Mouse (Mus musculus): ENCODE measurements around the gene Gtf2i.

The Gtf2i gene

DNA sequence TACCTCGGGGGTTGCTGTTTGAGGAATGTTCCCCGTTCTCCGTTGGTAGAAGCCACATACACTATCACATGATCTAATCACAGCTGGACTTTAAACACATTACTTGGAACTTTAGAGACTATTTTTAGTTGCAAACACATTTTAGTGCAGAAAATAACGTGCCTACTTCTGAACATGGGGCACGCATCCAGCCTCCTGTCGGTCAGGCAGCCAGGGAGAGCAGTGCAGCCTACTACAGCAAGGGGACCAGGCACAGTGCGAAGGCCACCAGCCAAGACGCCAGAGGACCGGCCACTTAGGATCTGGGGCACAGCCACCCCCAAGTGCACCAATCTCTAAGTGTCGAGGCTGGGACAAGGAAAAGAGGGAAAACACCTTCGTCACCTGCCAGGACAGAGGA, 39.5 kb downstream of the Gtf2i start:
- DNase-seq = no peak

DNA sequence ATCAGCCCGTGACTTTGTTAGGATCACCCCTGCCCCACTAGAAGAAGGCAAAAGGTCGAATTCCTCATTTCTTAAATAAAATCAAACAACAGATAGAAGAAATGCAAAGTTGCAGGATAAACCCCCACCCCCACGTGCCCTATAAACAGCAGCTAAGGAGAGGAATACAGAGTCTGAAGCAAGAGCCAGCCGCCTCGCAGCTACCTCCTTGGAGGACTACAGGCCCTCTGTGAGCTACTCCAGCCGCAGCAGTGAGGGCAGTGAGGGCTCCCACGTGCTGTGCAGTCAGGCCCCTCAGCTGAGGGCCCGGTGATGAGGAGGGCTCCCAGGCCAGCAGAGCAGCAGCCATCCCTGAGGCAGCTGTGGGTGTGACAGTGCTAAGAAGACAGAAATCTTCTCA, 40.8 kb downstream of the Gtf2i start:
- DNase-seq = no peak

DNA sequence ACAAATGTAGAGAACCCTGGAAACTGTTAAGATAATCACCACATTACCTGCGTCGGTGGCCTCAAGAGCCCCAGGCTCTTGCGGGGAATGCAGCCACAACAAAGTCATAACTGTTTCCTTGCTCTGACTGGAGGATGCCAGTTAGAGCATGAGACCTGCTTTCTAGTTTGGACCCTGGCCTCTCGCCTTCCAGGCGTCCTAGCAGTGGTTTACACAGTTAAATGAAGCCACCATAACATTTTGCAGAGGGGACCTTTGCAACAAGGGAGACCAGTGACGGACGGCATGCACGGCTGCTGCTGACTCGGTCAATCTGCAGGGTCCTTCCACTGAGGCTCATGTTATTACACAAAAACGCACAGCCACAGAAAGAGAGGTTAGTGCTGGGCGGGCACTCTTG, 41.8 kb downstream of the Gtf2i start:
- no peak for DNase-seq

DNA sequence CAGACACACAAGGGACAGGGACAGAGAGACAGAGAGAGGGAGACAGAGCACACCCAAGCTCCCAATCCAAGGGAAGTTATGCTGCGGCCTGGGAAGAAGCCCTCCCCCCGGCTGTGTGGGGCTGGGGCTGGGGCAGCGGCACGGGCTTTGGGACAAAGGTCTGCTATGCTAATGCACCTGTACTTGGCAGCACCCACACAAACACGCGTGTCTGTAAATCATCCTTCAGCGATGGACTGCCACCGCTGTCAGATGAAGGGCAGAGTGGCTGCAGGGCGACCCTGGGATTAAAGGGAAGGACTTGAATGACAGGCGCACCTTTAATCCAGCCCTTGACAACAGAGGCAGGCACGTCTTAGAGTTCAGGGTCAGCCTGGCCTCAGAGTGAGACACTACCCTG, 43.1 kb downstream of the Gtf2i start:
- DNase-seq = no peak

DNA sequence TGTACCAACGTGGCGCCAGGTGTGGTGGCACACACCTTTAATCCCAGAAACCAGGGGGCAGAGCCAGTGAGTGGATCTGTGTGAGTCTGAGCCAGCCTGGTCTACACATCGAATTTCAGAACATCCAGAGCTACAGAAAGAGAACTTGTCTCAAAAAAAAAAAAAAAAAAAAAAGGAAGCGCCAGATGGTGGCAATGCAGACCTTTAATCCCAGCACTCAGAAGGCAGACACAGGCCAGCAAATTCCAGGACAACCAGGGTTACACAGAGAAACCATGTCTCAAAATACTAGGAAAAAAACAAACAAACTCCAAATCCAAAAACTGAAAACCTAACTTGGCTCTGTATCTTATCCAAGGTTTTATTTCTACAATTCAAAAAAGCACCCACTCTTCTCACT, 44.0 kb downstream of the Gtf2i start:
- no peak for DNase-seq

DNA sequence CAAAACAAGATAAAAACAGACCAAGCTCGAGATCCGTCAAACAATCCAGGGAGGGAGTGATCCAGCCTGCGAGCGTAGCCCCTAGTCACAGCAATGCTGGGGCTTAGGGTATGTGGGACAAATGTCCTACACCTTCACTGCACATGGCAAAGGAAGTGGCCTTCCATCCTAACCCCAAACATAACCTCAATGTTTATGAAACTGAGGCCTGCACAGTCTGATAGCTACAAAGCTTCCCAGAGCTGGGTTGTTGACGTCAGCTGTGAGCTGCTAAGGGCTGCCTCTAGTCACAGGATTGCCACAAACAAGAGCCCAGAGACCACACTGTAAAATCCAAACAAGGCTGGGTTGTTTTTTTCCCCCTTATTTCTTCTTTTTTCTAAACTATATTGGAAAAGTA, 44.8 kb downstream of the Gtf2i start:
- DNase-seq = peak; percentile 35 to 59

DNA sequence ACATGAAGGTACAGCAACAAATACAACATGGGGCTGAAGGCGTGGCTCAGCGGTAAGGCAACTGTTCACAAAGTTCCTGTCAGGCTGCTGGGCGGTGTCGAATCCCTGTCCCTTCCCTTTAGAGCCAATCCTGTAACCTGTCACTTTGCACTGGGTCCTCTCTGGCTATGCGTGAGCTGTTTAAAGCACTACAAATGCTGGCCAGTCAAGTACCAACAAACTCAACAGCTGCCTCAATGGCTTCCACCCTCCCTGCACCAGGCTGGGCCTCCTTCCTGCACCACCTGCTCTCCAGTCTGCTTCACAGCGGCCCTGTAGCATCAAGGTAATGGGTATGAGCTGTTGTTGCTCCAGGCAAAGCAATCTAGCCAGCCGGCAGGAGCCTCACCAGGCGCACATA, 45.8 kb downstream of the Gtf2i start:
- no peak for DNase-seq

DNA sequence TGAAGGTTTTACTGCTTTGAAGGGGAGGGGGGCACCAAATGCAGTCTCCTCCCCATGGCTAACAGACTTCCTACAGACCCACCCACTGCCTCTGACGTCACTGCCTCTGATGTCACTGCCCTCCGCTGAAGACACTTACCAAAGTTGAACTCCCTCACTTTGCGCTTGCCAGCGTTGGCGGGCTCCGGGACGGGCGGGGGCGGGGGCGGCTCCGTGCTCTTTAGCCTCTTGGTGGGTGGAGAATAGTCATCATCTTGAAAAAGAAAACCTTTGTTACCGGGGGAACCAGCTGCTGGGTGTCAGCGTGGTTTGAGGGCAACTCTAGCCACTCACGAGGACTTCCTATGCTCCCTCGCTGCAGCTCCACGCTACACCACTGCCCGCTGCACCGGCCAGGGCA, 48.2 kb downstream of the Gtf2i start:
- DNase-seq = peak in 1 of 2 experiments; percentile 33

DNA sequence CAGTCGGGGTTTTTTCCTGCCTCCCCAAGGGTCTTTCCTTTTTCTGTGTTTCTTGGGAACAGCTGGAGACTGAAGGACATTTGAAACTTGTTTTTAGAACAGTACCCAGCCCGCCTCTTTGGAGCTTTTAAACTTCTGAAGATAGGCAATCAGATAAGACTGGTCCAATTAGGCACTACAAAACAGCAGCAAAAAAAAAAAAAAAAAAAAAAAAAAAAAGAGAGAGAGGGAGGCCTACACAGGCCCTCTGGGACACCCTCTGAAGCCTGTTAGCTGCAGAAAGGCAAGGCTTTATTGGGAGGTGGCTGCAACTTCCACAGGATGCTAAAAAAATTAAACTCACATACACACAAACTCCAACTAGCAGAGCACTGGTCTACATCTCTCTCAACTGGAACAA, 48.7 kb downstream of the Gtf2i start:
- DNase-seq = no peak

DNA sequence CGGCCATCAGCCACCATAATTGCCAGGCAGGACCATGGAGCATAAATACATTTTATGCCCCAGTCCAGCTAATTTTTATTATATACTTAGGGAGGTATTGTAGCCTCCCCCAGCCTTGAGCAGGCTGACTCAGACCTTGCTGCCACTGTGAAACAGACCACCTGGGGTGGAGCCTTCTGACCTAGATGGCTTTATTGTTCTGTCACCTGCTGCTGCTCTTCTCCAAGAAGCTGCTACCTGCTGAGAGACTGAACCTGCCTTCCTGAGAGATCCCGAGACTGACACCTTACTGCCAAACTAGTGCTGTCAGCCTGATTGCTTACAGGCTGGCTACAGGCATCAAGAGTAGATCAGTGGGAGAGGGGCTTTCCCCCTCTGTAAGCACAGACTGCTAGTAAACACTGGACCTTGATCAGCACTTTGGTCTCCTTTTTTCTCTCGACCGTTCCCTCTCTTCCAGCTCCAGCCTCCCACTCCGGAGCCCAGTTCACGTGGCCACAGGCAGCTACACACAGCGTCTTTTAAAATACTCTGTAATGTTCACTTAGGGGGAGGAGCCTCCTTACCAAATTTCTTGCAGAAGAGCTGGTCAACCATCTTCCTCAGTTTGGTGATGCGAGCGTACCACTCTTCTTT, 54.4 kb downstream of the Gtf2i start:
- DNase-seq = no peak

DNA sequence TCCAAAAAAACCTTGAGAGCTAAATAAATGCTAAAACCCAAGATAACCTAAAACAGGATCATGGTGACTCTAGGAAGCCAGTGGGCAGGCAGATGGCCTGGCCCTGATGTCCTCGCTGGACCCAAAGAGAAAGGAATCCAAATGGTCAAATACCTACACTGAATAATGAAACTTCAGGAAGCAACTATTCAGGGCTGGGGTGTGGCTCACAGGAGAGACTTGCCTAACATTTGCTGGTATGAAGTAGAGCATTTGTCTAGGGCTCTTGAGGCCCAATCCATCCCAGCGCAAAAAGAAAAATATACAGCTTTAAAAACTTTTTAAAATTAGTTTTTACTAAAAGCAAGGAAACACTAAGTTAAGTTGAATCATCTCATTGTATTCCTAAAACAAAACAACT, 55.6 kb downstream of the Gtf2i start:
- no peak for DNase-seq

DNA sequence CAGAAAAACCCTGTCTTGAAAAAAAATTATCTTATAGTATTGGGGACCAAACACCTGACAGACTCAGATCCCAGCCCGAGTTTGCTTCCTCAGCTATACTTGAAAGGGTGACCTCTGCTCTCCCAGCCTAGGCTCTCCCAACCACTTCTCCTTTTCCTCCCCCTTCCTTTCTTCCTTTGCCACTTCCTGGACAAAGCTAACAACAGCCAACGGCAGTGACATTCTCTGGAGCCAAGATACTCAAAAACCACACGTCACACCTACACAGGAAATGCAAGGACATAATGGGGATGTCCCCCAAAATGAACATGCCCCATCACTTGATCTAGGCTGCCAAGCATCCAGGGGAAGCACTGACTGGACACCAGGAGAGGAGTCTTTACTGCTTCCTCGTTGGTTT, 56.2 kb downstream of the Gtf2i start:
- no peak for DNase-seq

DNA sequence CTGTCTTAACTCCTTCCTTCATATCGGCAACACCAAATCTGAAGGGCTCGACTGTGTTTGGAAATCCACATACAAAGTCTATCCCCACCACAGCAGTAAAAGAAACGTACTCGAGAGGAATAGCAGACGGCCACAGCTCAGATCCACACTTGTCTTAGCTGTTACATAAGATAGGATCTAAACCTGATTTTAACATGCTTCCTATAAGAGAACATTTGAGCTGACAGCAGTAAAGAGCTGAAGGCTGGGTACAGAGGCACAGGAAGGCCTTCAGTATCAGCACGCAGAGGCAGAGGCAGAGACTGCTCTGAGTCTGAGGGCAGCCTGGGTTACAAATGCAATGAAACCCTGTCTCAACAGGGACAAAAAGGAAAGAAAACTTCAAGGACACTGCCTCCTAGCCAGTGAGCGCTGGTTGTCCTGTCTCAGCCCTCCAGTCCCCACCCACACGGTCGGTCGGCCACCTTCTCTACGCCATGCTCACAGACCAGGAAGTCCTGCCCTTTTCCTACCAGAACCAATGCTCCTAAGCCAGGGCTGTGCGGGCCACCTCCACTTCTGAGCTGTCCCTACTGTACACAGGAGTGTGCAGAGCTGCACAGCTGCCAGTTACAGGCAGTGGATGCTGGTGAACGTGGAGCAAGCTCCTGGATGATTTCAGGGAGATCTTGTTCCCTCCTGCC, 57.1 kb downstream of the Gtf2i start:
- no peak for DNase-seq

DNA sequence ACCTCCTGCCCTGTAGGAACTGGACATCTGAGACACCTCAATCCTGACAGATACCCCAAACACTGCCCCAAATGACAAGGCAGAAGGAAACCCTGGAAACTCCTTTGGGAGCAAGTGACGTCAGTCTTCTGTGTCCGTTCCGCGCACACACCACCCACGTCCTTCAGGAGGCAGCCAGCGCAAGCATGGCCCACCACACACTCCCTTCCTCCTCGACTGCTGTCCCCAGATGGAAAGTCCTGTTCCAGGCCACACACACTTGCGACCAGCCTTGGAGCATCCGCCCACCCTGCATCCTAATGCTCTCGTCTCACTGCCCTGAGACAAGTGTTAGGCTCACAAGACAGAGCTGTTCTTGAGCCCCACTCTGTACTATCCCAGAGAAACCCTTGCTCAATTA, 59.3 kb downstream of the Gtf2i start:
- no peak for DNase-seq

DNA sequence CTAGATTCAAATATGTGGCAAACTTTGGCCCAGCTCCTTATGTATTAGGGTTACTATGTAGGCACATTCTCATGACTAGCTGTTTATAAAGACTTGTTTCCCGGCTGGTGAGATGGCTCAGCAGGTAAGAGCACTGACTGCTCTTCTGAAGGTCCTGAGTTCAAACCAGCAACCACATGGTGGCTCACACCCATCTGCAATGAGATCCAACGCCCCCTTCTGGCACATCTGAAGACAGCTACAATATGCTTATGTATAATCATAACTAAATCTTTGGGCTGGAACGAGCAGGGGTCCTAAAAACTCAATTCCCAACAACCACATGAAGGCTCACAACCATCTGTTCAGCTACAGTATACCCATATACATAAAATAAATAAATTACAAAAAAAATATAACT, 60.8 kb downstream of the Gtf2i start:
- no peak for DNase-seq

DNA sequence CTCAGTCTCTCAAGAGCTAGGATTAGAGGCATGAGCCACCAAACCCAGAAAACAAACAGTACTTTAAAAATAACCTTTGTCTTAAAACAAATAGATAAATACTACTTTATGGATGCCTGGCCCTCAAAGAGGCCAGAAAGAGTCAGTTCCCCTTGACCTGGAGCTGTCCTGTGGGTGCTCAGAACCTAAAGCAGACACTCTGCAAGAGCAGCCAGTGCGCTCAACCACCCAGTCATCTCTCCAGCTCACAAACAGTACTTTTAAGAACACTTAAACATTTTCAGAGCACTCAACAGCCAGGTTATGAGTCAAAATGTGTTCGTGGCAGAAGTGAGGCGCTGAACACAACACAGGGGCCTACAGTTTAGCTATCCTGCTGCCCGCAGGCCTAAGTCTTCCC, 63.5 kb downstream of the Gtf2i start:
- DNase-seq = no peak

DNA sequence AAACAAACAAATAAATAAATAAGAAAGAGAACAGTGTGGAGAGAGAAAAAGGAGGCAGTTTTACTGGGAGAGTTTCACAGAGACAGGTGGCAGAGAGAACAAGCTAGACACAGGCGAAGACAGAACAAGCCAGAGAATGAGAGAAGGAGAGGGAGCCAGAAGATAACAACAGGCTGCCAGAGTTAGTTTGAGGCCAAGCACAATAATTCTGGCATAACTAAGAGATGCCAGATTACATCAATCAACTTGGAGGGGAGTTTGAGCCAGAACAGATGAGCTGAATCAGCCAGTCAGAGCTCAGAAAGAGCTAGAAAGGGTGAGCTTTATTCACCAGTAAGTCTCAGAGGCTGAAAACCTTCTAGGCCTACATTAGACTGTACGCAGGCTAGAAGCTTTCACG, 64.0 kb downstream of the Gtf2i start:
- DNase-seq = no peak

DNA sequence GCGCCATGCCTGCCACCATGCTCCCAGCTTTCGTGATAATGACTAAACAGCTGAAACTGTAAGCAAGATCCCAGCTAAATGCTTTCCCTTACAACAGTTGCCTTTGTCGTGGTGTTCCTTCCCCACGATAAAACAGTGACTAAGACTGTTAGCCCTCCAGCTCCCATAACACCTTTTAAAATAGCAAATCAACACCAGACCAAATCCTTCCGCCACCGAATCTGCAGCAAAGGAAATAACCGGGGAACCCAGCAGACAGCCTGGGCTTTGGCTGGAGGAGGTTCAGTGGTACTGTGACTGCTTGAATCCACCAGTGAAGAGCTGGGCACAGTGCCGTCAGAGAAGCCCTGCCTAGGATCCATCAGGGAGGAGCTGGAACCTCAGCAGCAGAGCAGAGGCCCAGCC, 65.3 kb downstream of the Gtf2i start:
- no peak for DNase-seq

DNA sequence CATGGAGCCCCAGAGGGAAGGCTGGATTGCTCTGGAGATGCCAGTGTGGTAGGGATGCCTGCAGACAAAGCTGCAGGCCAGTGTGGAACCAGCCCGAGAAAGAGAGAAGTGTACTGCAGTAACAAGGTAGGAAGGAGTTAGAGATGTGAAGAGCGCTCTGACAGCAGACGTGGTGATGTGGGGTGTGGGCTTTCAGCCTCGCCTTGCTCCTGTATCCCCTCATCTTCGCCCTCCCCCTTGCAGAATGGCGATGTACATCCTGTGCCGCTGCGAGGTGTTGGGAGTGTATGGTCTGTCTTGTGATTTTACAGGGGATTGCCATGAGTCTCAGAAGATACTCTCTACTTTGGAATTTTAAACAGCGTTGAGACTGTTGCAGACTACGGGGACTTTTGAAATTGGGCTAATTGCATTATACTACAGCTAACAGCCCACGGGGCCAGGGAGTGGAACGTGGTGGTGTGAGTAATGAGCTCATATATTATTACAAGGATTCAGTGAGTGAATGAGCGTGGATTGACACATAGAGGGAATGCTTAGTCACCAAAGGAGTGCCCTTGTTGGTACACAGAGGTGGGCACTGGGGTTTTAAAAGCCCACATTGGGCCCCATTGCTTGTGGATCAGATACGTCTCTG, 65.8 kb downstream of the Gtf2i start:
- no peak for DNase-seq

DNA sequence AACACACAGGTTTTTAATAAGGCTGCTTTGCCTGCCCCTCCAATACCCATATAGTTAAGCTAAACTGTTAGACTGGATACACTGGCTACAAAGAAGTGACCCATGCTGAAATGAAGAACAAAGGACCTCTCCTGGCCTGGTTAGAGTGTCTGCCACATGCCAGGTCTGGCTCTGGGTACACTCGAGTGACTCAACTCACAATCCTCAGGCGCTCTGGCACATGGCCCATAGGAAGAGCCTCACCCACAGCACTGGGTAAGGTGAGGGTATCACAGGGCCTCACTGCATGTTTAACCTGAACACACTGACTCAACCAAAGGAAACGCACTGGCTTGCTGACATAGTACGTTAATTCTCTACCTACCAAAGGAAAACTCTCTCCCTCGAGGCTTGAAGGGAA, 68.4 kb downstream of the Gtf2i start:
- DNase-seq = peak; percentile 50 to 82

DNA sequence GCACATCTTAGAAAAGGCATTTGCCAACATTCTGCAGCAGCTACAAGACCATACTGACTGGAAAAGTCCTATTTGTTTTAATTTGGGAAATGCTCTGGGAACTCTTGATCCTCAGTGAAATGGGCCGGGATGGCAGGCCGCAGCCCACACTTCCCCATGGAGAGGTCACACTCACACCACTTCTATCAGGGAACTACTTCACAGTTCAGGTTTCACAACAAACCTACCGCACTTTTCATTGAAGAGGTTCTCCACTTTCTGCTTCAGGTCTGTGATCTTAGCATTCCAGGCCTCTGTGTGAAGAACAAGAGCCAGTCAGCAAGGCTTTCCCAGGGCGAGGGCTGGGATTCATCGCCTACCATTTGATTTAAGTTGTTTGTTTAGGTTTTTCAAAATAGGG, 69.7 kb downstream of the Gtf2i start:
- DNase-seq = peak; percentile 40 to 66

DNA sequence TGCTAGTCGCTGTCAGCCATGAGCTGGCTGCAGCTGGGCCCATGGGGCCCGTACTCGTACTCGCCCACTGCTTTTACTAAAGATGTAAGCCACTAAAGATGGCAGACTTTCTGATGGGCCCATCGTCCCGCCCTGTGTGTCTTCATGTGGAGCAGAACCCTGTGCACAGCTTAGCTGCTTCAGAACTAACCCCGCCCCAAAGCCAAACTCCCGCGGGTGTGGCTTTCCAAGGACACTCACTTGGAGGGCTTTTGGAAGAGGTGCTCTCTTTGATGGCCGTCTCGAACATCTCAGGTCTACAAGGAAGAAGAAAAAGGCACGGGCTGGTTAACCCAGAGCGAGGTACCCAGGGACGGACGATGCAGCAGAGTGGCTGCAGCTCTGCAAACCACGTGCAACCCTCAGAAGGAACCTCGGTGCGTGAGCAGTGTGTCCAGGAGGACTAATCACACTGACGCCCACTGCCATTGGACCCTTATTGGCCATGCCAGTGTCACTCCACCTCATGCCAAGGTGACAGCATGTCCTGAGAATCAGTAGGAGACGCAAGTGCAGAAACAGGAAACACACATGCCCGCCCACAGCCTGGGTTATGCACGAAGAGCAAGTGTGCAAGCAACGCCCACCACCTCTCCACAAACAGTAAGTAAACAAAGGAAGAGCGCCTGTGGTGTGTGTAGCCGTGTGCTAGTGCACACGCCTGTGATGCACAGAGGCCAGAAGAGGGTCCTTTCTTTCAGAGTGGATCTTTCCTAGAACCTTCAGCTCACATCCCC, 70.7 kb downstream of the Gtf2i start:
- no peak for DNase-seq

DNA sequence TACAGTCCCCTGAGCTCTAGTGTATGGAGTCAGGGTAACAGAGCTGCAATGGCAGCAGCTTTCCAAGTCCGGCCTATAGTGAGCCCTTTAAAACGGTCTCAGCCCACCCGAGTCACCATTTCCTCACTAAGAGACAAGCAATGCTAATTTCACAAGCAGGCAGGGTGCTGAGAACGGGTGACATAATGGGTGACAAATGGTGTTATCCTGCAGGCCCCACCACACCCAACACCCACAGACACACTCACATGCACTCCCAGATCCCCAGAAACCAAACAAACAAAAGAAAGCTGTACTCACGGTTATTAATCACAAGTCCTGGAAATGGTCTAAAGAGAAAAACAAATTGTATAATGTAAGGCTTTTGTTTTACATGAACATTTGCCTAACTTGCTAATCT, 72.7 kb downstream of the Gtf2i start:
- DNase-seq = no peak
